Mouse (Mus musculus) heart, embryonic 14.5 days (tissue): ENCODE results near the gene Cars2. TPM values are rescaled to one million over a fixed set of nuclear protein-coding genes. Genes with fewer than 3 reads are reported as not detected.

Experiments used
- ATAC-seq: fragments of 200-750 bp; cut with Nextera tagmentation; 2 replicates; pipeline ENCODE4 v1.8.0; 2017; ENCODE audit warnings: low read depth, moderate TSS enrichment; ENCODE audit not compliant: insufficient number of reproducible peaks, insufficient read depth, low FRiP score
- H3K27ac ChIP-seq, 2 experiments: fragments of 200-500 bp in 1 of 2; fragments of 300-500 bp in 1 of 2; sonication (generic) in 1 of 2; replicated peaks in 1 of 2; 2 replicates each; pipeline ENCODE4 v1.5.1; 2012 to 2014; ENCODE audit warnings: low read depth in 2 of 2, low read length in 2 of 2, control low read depth in 1 of 2, mild to moderate bottlenecking in 1 of 2, mixed read lengths in 1 of 2; ENCODE audit not compliant: control insufficient read depth in 1 of 2, insufficient read depth in 1 of 2
- H3K27me3 ChIP-seq: fragments of 300-500 bp; sonication (generic); 2 replicates; pipeline ENCODE4 v1.6.1; 2014; ENCODE audit warnings: mild to moderate bottlenecking, low read length, control low read depth; ENCODE audit not compliant: control insufficient read depth, insufficient read depth
- H3K36me3 ChIP-seq: fragments of 300-500 bp; sonication (generic); 2 replicates; pipeline ENCODE4 v1.6.1; 2014; ENCODE audit warnings: mild to moderate bottlenecking, control low read depth, low read length, mixed read lengths; ENCODE audit not compliant: control insufficient read depth, insufficient read depth
- H3K4me1 ChIP-seq, 2 experiments: fragments of 200-500 bp in 1 of 2; fragments of 300-500 bp in 1 of 2; sonication (generic) in 1 of 2; 2 replicates each; pipeline ENCODE4 v1.6.1; 2012 to 2014; ENCODE audit warnings: low read length in 2 of 2, control low read depth in 1 of 2, mixed read lengths in 1 of 2; ENCODE audit not compliant: control insufficient read depth in 2 of 2, insufficient read depth in 2 of 2
- H3K4me2 ChIP-seq: fragments of 300-500 bp; sonication (generic); 2 replicates; pipeline ENCODE4 v1.6.1; 2014; ENCODE audit warnings: mild to moderate bottlenecking, low read length
- H3K4me3 ChIP-seq, 2 experiments: fragments of 200-500 bp in 1 of 2; fragments of 300-500 bp in 1 of 2; sonication (generic) in 1 of 2; 2 replicates each; pipeline ENCODE4 v1.5.1; 2012 to 2014; ENCODE audit warnings: low read length in 2 of 2, mild to moderate bottlenecking in 2 of 2, control low read depth in 1 of 2, low read depth in 1 of 2, moderate library complexity in 1 of 2; ENCODE audit not compliant: control insufficient read depth in 1 of 2, insufficient read depth in 1 of 2
- H3K9ac ChIP-seq: fragments of 300-500 bp; sonication (generic); 2 replicates; pipeline ENCODE4 v1.6.1; 2014; ENCODE audit warnings: mild to moderate bottlenecking, low read length
- H3K9me3 ChIP-seq: fragments of 300-500 bp; sonication (generic); 2 replicates; pipeline ENCODE4 v1.6.1; 2016; ENCODE audit warnings: low read length, control low read depth; ENCODE audit not compliant: control insufficient read depth
- WGBS: fragments of 180-500 bp; shearing (Covaris S2); extraction: QIAGEN DNeasy Blood & Tissue Kit; methylation state at CpG from one replicate; pipeline ENCODE4 v1.1.7; 2014; 5-methylcytosine and 5-hydroxymethylcytosine counted together
- polyA plus RNA-seq: library from polyadenylated mRNA; unstranded; fragments of >200 nt; fragmentation: Nextera tagmentation; extraction: Ambion mirVana; gene quantifications from 2 replicates; pipeline ENCODE4 v1.2.1, GENCODE M21; 2014

Gene Cars2
- polyA plus RNA-seq, 1 experiment from 2014 or later: 31.1 TPM

DNA sequence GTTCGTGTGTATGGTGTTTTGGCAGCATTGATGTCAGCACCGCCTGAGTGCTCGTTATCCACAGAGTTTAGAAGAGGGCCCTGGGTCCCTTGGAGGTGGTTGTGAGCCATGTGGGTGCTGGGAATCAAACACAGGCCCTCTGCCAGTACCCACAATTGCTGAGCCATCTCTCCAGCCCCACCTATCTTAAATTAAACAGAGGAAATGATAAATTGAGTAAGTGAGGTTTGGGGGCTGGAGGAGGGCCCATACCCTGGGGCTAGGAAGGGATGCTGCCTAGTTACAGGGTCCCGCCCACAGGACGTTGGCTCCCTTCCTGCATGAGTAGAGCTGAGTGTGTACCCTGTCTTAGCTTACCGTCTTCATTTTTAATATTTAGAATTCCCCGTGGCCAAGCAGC lies 14.1 kb upstream of the Cars2 start:
- WGBS: 89% methylated on average over 7 of the region's 7 CpGs
- H3K36me3 ChIP-seq: peaks cover 53% of the 10 kb centered on the region
- no peaks in the 10 kb centered on the region for H3K9me3 ChIP-seq
- no peak overlapping the region for H3K4me3 ChIP-seq
- no peaks in the 10 kb centered on the region for H3K27me3 ChIP-seq
- no peak overlapping the region for H3K4me2 ChIP-seq
- peaks cover 0 to 7% of the 10 kb centered on the region in 2 experiments; a peak in 1 of 4 replicates for H3K4me1 ChIP-seq
- no peak for ATAC-seq
- 0 out of 4 replicates have a peak overlapping the region, but pooled peaks of 1 of the 2 experiments have one; percentile 9 for H3K27ac ChIP-seq
- H3K9ac ChIP-seq: no peak overlapping the region

DNA sequence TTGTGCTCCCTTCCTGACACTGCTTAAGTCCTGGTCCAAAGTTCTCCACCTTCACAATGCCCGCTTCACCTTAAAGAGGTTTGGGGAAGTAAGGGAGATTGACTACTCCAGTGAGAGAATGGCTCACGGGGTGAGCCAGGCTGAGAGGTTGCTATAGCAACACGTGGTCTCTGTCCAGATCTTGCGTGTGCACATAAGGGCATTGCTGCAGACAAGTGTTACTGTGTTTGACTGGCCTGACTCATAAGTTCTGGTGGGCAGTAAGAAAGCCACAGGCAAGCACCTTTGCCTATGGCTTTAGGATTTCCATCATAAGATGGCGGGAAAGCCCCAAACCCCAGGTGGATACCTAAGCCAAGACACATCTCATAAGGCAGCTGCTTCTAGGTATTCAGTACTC lies 13.7 kb upstream of the Cars2 start:
- 90% methylated on average over 5 of the region's 5 CpGs for WGBS
- Histone ChIP-seq H3K4me1 (peaks cover 0 to 11% of the 10 kb centered on the region in 2 experiments; a peak in 2 of 4 replicates), H3K27ac (no peak overlapping the region), H3K9me3 (no peaks in the 10 kb centered on the region), H3K4me2 (no peak overlapping the region), H3K27me3 (no peaks in the 10 kb centered on the region), H3K4me3 (no peak overlapping the region), H3K36me3 (peaks cover 53% of the 10 kb centered on the region), H3K9ac (no peak overlapping the region)
- ATAC-seq: no peak

DNA sequence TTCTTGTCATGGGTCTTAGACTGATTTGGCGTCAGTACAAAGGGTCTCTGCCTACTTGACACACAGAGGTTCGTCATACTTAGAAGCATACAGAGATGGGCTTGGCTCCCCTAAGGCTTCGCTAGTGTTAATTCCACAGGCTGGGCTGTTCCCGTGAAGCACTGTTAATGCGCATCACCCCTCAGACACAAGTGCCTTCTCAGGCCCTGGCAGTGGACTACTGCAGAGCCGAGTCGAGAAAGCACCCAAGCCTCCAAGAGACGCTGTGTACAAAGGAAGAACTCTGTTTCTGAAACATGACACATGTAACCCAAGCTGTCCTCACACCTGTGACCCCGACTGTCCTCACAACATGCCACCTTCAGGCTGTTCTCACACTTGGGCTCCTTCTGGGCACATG lies 9.6 kb upstream of the Cars2 start:
- 76% methylated on average over 9 of the region's 9 CpGs for WGBS
- H3K4me1 ChIP-seq: peaks cover 0 to 18% of the 10 kb centered on the region in 2 experiments; a peak in 2 of 4 replicates
- no peak for ATAC-seq
- H3K9me3 ChIP-seq: no peaks in the 10 kb centered on the region
- H3K4me2 ChIP-seq: no peak overlapping the region
- H3K27ac ChIP-seq: no peak overlapping the region
- H3K9ac ChIP-seq: no peak overlapping the region
- no peak overlapping the region for H3K4me3 ChIP-seq
- no peaks in the 10 kb centered on the region for H3K27me3 ChIP-seq
- H3K36me3 ChIP-seq: peaks cover 36% of the 10 kb centered on the region

DNA sequence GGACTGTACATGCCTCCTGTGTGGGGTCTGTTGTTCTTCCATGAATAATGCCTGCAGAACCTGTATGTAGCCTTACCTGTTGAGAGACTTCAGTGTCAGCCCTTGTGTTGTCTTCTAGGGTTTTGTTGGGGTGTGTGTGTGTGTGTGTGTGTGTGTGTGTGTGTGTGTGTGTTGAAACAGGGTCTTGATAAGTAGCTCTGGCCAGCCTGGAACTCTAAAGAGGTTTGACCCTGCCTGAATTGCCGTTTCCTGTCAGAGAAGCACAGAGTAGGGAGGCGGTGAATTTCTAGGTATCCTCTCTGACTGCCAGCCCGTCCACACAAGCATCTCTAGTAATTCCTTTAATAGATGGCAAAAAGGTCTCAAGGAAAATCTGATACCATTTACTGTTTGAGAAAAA lies 8.9 kb upstream of the Cars2 start:
- no peaks in the 10 kb centered on the region for H3K27me3 ChIP-seq

DNA sequence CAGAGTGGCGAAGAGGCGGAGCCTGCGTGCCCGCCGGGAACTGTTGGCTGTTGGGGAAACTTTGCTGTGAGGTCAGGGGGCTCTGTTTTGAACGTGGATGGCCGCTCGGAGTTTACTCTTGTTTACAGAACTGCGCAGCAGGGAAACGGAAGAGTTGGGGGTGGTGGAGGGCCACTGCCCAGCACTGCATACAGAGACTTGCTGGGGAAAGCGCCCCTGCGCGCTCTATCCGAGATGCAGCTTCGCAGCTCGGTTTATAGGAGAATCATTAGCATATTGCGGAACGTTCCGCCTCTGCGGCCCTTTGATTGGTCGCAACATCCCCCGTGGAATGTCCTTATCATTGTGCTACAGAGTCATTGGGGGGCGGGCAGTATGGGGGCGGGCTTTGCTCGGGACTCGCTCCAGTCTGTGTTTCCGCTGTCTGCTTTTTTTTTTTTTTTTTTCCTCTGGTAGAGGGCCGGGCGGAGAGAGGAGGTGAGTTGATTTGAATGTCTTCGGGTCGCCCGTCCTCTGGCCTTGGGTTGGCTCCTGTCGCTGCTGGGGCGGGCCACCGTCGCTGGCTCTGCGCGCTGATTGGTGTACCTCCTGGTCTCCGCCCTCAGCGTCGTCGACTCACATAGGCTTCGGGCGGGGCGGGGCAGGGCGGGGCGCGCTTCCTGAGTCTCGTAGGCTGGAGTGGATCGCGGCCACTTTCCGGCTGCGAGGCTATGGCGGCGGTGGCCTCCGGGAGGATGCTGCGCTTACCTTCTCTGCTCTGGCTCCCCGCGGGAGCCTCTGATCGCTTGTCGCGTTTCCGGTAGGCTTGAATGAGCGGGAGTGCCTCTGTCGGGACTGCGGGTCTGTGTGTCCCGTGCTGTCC lies 7.4 kb upstream of the Cars2 start:
- Histone ChIP-seq H3K9ac (peak overlapping the region; percentile 97), H3K36me3 (peaks cover 15% of the 10 kb centered on the region), H3K27me3 (no peaks in the 10 kb centered on the region), H3K4me3 (peak overlapping the region; percentile 86 to 96), H3K4me2 (peak overlapping the region; percentile 83), H3K4me1 (peaks cover 0 to 25% of the 10 kb centered on the region in 2 experiments; a peak in 2 of 4 replicates), H3K27ac (peak overlapping the region; percentile 87 to 99), H3K9me3 (no peaks in the 10 kb centered on the region)
- under 1% methylated on average over 67 of the region's 67 CpGs for WGBS
- peak; percentile 83 for ATAC-seq

More for the DNA sequence above, 8.9 kb upstream of the Cars2 start:
- Histone ChIP-seq H3K4me2 (peak overlapping the region; percentile 79), H3K9ac (peak overlapping the region; percentile 85), H3K4me3 (peak overlapping the region in 1 of 2 experiments; percentile 76; a peak in 2 of 4 replicates), H3K27ac (no peak overlapping the region), H3K4me1 (peaks cover 0 to 21% of the 10 kb centered on the region in 2 experiments; a peak in 2 of 4 replicates), H3K9me3 (no peaks in the 10 kb centered on the region), H3K36me3 (peaks cover 30% of the 10 kb centered on the region)
- 52% methylated on average over 3 of the region's 3 CpGs for WGBS
- no peak for ATAC-seq

DNA sequence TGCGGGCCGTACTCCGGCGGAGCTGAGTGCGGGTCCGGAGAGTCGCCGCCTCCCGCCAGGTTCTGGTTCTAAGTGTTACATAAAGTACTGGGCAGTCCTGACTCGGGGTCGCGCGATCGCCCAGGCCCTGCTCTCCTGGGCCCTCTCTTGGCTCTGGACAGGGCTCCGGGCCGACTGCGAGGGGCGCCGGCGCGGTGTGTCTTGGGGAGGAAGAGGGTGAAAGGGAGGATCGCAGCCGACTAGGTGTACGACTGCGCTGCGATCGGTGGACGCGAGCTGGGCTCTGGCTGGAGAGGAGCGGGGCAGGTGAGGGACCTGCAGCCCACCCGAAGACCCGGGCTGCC lies 6.8 kb upstream of the Cars2 start:
- Histone ChIP-seq H3K27ac (peak overlapping the region; percentile 87 to 99), H3K4me3 (peak overlapping the region; percentile 86 to 96), H3K9ac (peak overlapping the region; percentile 97), H3K36me3 (peaks cover 14% of the 10 kb centered on the region), H3K4me1 (peaks cover 0 to 25% of the 10 kb centered on the region in 2 experiments; a peak in 2 of 4 replicates), H3K27me3 (no peaks in the 10 kb centered on the region), H3K9me3 (no peaks in the 10 kb centered on the region), H3K4me2 (peak overlapping the region; percentile 83)
- no peak for ATAC-seq
- WGBS: 1% methylated on average over 30 of the region's 32 CpGs

DNA sequence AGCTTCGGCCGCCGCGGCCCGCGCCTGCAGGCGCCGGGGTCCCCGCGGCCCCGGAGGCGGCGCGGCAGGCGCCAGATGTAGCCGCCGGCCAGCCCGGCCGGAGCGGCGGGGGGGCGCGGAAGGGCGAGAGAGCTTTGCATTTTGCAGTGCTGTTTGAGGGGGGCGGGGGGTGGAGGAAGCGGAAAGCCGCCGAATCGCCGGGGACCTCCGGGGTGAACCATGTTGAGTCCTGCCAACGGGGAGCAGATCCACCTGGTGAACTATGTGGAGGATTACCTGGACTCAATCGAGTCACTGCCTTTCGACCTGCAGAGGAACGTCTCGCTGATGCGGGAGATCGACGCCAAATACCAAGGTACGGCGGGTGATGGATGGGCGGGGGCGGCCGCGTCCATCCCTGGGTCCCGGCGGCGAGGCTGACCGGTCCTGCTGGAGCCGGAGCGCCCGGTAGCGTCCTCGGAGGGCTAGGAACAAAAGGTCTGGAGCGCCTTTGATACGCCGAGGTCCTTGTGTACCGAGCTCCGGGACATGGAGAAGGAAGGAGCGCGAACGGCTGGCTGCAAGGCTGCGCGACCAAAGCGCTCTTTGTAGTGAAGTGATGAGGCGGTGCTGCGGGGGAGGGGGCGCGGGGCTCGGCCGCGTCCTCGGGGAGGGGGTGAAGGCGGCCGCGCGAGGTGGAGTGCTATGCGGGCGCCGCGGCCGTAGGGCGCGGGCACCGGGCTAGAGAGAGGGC lies 6.3 kb upstream of the Cars2 start:
- H3K27ac ChIP-seq: peak overlapping the region; percentile 97 to 99
- 0% methylated on average over 82 of the region's 85 CpGs for WGBS
- peak overlapping the region; percentile 97 for H3K9ac ChIP-seq
- H3K4me2 ChIP-seq: peak overlapping the region; percentile 83
- no peaks in the 10 kb centered on the region for H3K27me3 ChIP-seq
- no peaks in the 10 kb centered on the region for H3K9me3 ChIP-seq
- H3K36me3 ChIP-seq: peaks cover 8% of the 10 kb centered on the region
- H3K4me1 ChIP-seq: peaks cover 0 to 25% of the 10 kb centered on the region in 2 experiments; a peak in 2 of 4 replicates
- ATAC-seq: no peak
- peak overlapping the region; percentile 86 to 96 for H3K4me3 ChIP-seq
